Mouse (Mus musculus) heart, adult 2 months (tissue): ENCODE measurements around the gene Cpxm2. TPM values are rescaled to one million over a fixed set of nuclear protein-coding genes. Genes with fewer than 3 reads are reported as not detected.

ENCODE experiments used
- DNase-seq, 2 experiments: peaks; one replicate each; pipeline ENCODE4 v3.0.0; 2021
- H3K27ac ChIP-seq: fragments of 200-600 bp; 2 replicates; pipeline ENCODE4 v1.8.1; 2022
- H3K27me3 ChIP-seq: fragments of 200-500 bp; 2 replicates; pipeline ENCODE4 v1.6.1; 2012; ENCODE audit warnings: mild to moderate bottlenecking, low read length, inconsistent platforms, mixed read lengths; ENCODE audit not compliant: control insufficient read depth, insufficient read depth
- H3K36me3 ChIP-seq: fragments of 200-500 bp; 2 replicates; pipeline ENCODE4 v1.6.1; 2012; ENCODE audit warnings: low read length, inconsistent platforms; ENCODE audit not compliant: control insufficient read depth, insufficient read depth
- H3K4me1 ChIP-seq: fragments of 200-500 bp; 2 replicates; pipeline ENCODE4 v1.6.1; 2011; ENCODE audit warnings: low read length; ENCODE audit not compliant: control insufficient read depth, insufficient read depth
- H3K4me3 ChIP-seq: fragments of 200-600 bp; 2 replicates; pipeline ENCODE4 v1.8.1; 2022
- H3K79me2 ChIP-seq: fragments of 200-500 bp; replicated peaks from 2 replicates; pipeline ENCODE4 v1.6.1; 2012; ENCODE audit warnings: mild to moderate bottlenecking, inconsistent platforms, low read length, moderate library complexity, mixed read lengths; ENCODE audit not compliant: control insufficient read depth, insufficient read depth
- H3K9ac ChIP-seq: fragments of 200-500 bp; 2 replicates; pipeline ENCODE4 v1.6.1; 2012; ENCODE audit warnings: low read depth, mild to moderate bottlenecking, control low read depth, inconsistent platforms, low read length, mixed read lengths
- CTCF ChIP-seq: fragments of 200-600 bp; IDR thresholded peaks from 2 replicates; pipeline ENCODE4 v1.8.1; 2022; ENCODE audit warnings: antibody characterized with exemption, mild to moderate bottlenecking, moderate library complexity
- EP300 ChIP-seq: fragments of 200-500 bp; IDR thresholded peaks from 2 replicates; pipeline ENCODE4 v1.6.1; 2011; ENCODE audit warnings: low read depth, low read length, control low read depth; ENCODE audit not compliant: insufficient read depth
- POLR2A ChIP-seq: fragments of 200-500 bp; IDR thresholded peaks from 2 replicates; pipeline ENCODE4 v1.6.1; 2011; ENCODE audit warnings: mild to moderate bottlenecking, low read depth, low read length, control low read depth; ENCODE audit not compliant: insufficient read depth
- WGBS: fragments of 180-500 bp; shearing (Covaris S2); methylation state at CpG from one replicate; pipeline ENCODE4 v1.1.7; 2018; 5-methylcytosine and 5-hydroxymethylcytosine counted together
- intact Hi-C: fragments of 180-260 bp; cut with DNase I; formaldehyde crosslinking; loops from one replicate; pipeline ENCODE4 v1.15.1; 2025
- long read RNA-seq: library from polyadenylated mRNA; stranded (forward); transcript quantifications from one replicate; pipeline ENCODE4 v2.0.0, GENCODE M21; 2021
- polyA plus RNA-seq: library from polyadenylated mRNA; depleted of rRNA; stranded (reverse); fragments of >200 nt; gene quantifications from 2 replicates; pipeline ENCODE4 v1.2.3, GENCODE M21; 2012; rRNA removed
- total RNA-seq, 2 experiments: library from RNA; stranded (reverse); gene quantifications; 2 replicates each; pipeline ENCODE4 v1.2.3; 2021

Cpxm2 gene
- total RNA-seq: 10 to 100 TPM in 1 of 2 experiments, 1 to 10 TPM in 1; 9.8 to 18.6 TPM
- polyA plus RNA-seq: 4.9 and 8.8 TPM in 2 replicates
- long read RNA-seq, partial matches to known transcripts: 8 of 20 reads
- long read RNA-seq, other reads (novel, unspliced or antisense): 12 of 20 reads

- Histone ChIP-seq H3K27ac (no peak within 1 kb of the TSS), H3K4me1 (no peaks in the 10 kb centered on the region), H3K4me3 (0 out of 2 replicates have a peak within 1 kb of the TSS, but pooled peaks have one; percentile 14), H3K9ac (peak within 1 kb of the TSS; percentile 31; the same call in 1 of the 2 replicates), H3K79me2 (no peaks in the 10 kb centered on the region), H3K36me3 (no peaks in the 10 kb centered on the region), H3K27me3 (peaks cover 5% of the 10 kb centered on the region; the same call in 1 of the 2 replicates)
- intact Hi-C loops: no loop called here
- peak in 1 of 2 experiments; percentile 21 for DNase-seq
- no peak for TF ChIP-seq EP300
- no peak for TF ChIP-seq CTCF
- no peak for TF ChIP-seq POLR2A
- WGBS: 5% methylated on average over 43 of the region's 43 CpGs
Observed at GRCm38 (mm10) chr7:132154368-132154961, at the start of gene Cpxm2. TSS of gene Cpxm2 (minus strand) at chr7:132154739.

GRCm38 (mm10) chr7:132204073-132204612 is 49.6 kb upstream of the Cpxm2 start:
- intact Hi-C loops: no loop called here
- no peaks in the 10 kb centered on the region for H3K27me3 ChIP-seq
- no peaks in the 10 kb centered on the region for H3K79me2 ChIP-seq
- H3K36me3 ChIP-seq: no peaks in the 10 kb centered on the region
- TF ChIP-seq CTCF: no peak
- TF ChIP-seq EP300: no peak
- TF ChIP-seq POLR2A: no peak
- no peaks in the 10 kb centered on the region for H3K4me1 ChIP-seq
- no peak for DNase-seq
- H3K27ac ChIP-seq: no peak overlapping the region
- 48% methylated on average over 1 of the region's 1 CpGs for WGBS
- no peak overlapping the region for H3K9ac ChIP-seq
- no peak overlapping the region for H3K4me3 ChIP-seq

- 34% methylated on average over 6 of the region's 6 CpGs for WGBS
- intact Hi-C loops: no loop called here
- peaks cover 2% of the 10 kb centered on the region; the same call in 1 of the 2 replicates for H3K4me1 ChIP-seq
Observed at GRCm38 (mm10) chr7:132199686-132200085, 45.1 kb upstream of the Cpxm2 start.

GRCm38 (mm10) chr7:132198806-132199205 is 44.3 kb upstream of the Cpxm2 start:
- no peak for TF ChIP-seq POLR2A
- no peak for TF ChIP-seq EP300
- TF ChIP-seq CTCF: no peak
- H3K79me2 ChIP-seq: no peaks in the 10 kb centered on the region
- no peaks in the 10 kb centered on the region for H3K27me3 ChIP-seq
- DNase-seq: no peak
- no peak overlapping the region for H3K27ac ChIP-seq
- intact Hi-C loops: no loop called here
- no peak overlapping the region for H3K9ac ChIP-seq
- H3K36me3 ChIP-seq: no peaks in the 10 kb centered on the region
- H3K4me3 ChIP-seq: no peak overlapping the region
- H3K4me1 ChIP-seq: peaks cover 2% of the 10 kb centered on the region; the same call in 1 of the 2 replicates
- WGBS: 73% methylated on average over 1 of the region's 1 CpGs

More at GRCm38 (mm10) chr7:132199686-132200085, 45.1 kb upstream of the Cpxm2 start:
- H3K27me3 ChIP-seq: no peaks in the 10 kb centered on the region
- H3K79me2 ChIP-seq: no peaks in the 10 kb centered on the region
- H3K27ac ChIP-seq: no peak overlapping the region
- no peaks in the 10 kb centered on the region for H3K36me3 ChIP-seq
- H3K9ac ChIP-seq: no peak overlapping the region
- no peak for DNase-seq
- TF ChIP-seq CTCF (no peak), EP300 (no peak), POLR2A (no peak)
- no peak overlapping the region for H3K4me3 ChIP-seq

- TF ChIP-seq CTCF (no peak), EP300 (peak; percentile 58; the same call in 1 of the 2 replicates)
- no peak overlapping the region for H3K9ac ChIP-seq
- WGBS: 39% methylated on average over 7 of the region's 7 CpGs
Observed at GRCm38 (mm10) chr7:132197817-132198475, 43.4 kb upstream of the Cpxm2 start.

DNA sequence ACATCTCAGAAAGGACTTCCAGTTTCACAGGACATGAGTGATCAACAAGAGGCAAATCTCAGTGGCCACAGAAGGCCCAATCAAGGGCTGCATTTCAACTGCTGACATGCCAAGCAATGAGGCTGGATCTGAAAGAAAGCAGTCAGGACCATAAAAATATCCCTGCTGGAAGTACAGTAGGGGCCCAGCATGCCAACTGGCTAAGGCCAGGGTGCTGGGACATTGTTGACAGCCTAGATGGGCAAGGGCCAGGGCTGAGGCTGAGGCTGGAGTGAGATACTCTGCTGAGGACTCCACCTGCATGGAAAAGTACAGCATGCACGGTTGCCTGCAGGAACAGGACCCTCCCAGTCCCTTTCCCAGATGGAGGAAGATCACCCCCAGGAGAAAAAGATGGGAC is 42.0 kb upstream of the Cpxm2 start:
- Histone ChIP-seq H3K4me1 (peaks cover 2% of the 10 kb centered on the region; the same call in 1 of the 2 replicates), H3K9ac (no peak overlapping the region), H3K36me3 (no peaks in the 10 kb centered on the region), H3K27ac (no peak overlapping the region), H3K27me3 (no peaks in the 10 kb centered on the region), H3K79me2 (no peaks in the 10 kb centered on the region), H3K4me3 (no peak overlapping the region)
- peak; percentile 61 to 76 for DNase-seq
- intact Hi-C loops: no loop called here
- TF ChIP-seq POLR2A (no peak), EP300 (peak; percentile 54; the same call in 1 of the 2 replicates), CTCF (no peak)
- WGBS: 45% methylated on average over 1 of the region's 1 CpGs

More at GRCm38 (mm10) chr7:132197817-132198475, 43.4 kb upstream of the Cpxm2 start:
- intact Hi-C loops: no loop called here
- Histone ChIP-seq H3K4me1 (peaks cover 2% of the 10 kb centered on the region; the same call in 1 of the 2 replicates), H3K27me3 (no peaks in the 10 kb centered on the region), H3K36me3 (no peaks in the 10 kb centered on the region), H3K27ac (no peak overlapping the region), H3K4me3 (no peak overlapping the region), H3K79me2 (no peaks in the 10 kb centered on the region)
- no peak for DNase-seq
